Mouse (Mus musculus): ENCODE measurements around the gene Clasp1.

DNA sequence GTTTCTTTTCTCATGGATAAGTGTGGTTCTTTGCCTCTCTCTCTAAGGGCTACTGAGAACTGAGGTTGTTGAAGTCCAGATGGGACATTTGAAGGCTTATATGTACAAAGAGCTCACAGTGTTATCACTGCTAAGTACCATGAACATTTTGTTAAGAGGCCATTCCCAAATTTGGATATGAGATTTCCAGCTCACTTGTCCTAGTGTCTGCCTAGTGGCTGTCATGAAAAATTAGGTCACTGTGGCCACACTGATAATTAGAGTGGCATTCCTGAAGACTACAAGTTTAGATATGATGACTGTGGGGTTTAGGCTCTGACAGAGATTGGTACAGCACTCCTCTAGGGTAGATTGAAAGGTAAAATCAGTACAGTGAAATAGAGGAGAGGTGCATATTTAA lies 97.2 kb downstream of the Clasp1 start:
- 0 out of 2 replicates have a peak, but pooled peaks have one; percentile 2 for TF ChIP-seq CTCF (IDR thresholded peaks at IDR 0.05; ENCODE audit: low read depth)
- TF ChIP-seq EP300 (IDR thresholded peaks at IDR 0.05; ENCODE audit: low read depth) = peak; percentile 69; the same call in 1 of the 2 replicates

All from heart, postnatal 0 days (tissue).